Mouse (Mus musculus) heart, embryonic 10.5 days (tissue): ENCODE measurements at regions not wholly inside any gene's neighbourhood (a gene's known extent, or its start where the extent isn't known, plus 50 kb on each side); places are given as distances from the start of the nearest gene placed in this dataset.

ENCODE experiments used
- DNase-seq: peaks from one replicate; pipeline ENCODE4 v3.0.0-alpha.2; 2017; ENCODE audit warnings: low spot score
- H3K27ac ChIP-seq: fragments of 300-500 bp; sonication (generic); 2 replicates; pipeline ENCODE4 v1.5.1; 2016; ENCODE audit warnings: mild to moderate bottlenecking
- H3K27me3 ChIP-seq: fragments of 300-500 bp; sonication (generic); 2 replicates; pipeline ENCODE4 v1.6.1; 2016; ENCODE audit warnings: mild to moderate bottlenecking; ENCODE audit not compliant: poor library complexity, insufficient read depth, severe bottlenecking
- H3K36me3 ChIP-seq: fragments of 300-500 bp; sonication (generic); 2 replicates; pipeline ENCODE4 v1.6.1; 2016; ENCODE audit warnings: mild to moderate bottlenecking, moderate library complexity
- H3K4me1 ChIP-seq: fragments of 300-500 bp; sonication (generic); 2 replicates; pipeline ENCODE4 v1.6.1; 2016; ENCODE audit warnings: mild to moderate bottlenecking
- H3K4me3 ChIP-seq: fragments of 300-500 bp; sonication (generic); 2 replicates; pipeline ENCODE4 v1.5.1; 2016; ENCODE audit warnings: mild to moderate bottlenecking, moderate library complexity
- H3K9me3 ChIP-seq: fragments of 300-500 bp; sonication (generic); 2 replicates; pipeline ENCODE4 v1.6.1; 2016; ENCODE audit warnings: mild to moderate bottlenecking, moderate library complexity
- WGBS: fragments of 180-500 bp; shearing (Covaris S2); methylation state at CpG from one replicate; pipeline ENCODE4 v1.1.7; 2016; 5-methylcytosine and 5-hydroxymethylcytosine counted together

DNA sequence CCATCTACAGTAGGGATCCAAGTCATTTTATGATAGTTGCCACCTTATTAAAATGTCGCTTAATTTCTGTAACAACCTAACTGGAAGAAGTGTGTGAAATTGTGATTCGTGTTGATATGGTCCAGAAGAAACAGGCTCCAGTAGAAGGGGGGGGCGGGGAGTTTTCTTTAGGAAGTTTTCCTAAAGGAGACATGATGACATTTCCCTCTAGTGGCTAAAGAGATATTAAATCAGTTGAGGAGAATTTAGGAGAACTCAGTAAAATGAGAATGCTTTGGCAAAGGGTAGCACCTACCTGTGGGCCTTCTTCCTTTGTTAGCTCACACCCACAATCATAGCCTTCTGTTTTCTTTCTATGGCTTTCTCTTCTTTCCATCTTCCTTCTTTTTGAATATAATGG, 107.7 kb downstream of the Tnfsf18 start:
- no peaks in the 10 kb centered on the region for H3K4me1 ChIP-seq
- WGBS, result 85% methylated on average over 3 of the region's 3 CpGs
- no peaks in the 10 kb centered on the region for H3K9me3 ChIP-seq
- H3K36me3 ChIP-seq, result no peaks in the 10 kb centered on the region
- no peak overlapping the region for H3K4me3 ChIP-seq
- no peaks in the 10 kb centered on the region for H3K27me3 ChIP-seq
- no peak for DNase-seq
- no peak overlapping the region for H3K27ac ChIP-seq

- Histone ChIP-seq H3K4me1 (no peaks in the 10 kb centered on the region), H3K27ac (no peak overlapping the region), H3K27me3 (no peaks in the 10 kb centered on the region), H3K36me3 (no peaks in the 10 kb centered on the region), H3K9me3 (no peaks in the 10 kb centered on the region), H3K4me3 (no peak overlapping the region)
- DNase-seq, result no peak
- WGBS, result 84% methylated on average over 2 of the region's 2 CpGs
These were observed 106.7 kb downstream of the Tnfsf18 start for GRCm38 (mm10) chr1:161601167-161601566.

DNA sequence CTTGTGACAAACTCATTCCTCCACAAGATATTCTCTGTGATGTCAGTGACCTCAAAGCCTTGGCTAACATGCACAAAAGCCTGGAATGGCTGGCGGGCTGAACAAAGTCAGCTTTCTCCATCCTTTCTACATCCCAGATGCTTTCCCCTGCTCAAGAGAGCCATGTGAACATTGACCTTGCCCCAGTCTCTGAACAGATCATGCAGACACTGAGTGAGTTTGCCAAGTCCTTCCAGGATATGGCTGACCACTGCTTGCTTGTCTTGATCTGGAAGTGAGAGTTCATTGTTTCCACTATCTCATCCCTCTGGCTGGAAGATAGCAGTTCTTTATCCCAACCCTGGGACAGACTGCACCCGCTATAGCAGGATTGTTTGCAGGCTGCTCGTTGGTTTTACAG, 103.7 kb downstream of the Tnfsf18 start:
- Histone ChIP-seq H3K27ac (no peak overlapping the region), H3K27me3 (no peaks in the 10 kb centered on the region), H3K4me1 (no peaks in the 10 kb centered on the region), H3K9me3 (no peaks in the 10 kb centered on the region), H3K36me3 (no peaks in the 10 kb centered on the region), H3K4me3 (no peak overlapping the region)
- 67% methylated on average over 3 of the region's 3 CpGs for WGBS
- no peak for DNase-seq

DNA sequence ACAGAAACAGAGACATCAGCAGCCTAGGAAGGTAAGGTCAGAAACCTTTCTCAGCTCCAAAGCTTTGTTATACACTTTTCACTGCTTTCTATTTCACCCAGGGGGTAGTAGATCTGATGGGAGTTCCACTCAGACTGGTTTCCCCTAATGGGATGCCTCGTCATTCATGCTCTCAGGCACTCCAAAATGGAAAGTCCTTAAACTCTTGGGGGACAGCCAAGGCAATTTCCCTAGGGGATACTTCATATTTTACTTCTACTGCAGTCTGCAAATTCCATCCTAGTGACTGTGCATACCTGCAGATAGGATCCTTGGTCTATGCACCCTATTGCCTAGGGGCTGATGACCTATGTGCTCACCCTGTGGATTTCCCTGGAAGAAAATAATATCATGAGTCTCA, 82.1 kb downstream of the Tnfsf18 start:
- 66% methylated on average over 1 of the region's 1 CpGs for WGBS
- H3K27ac ChIP-seq, result no peak overlapping the region
- no peaks in the 10 kb centered on the region for H3K4me1 ChIP-seq
- no peaks in the 10 kb centered on the region for H3K36me3 ChIP-seq
- no peaks in the 10 kb centered on the region for H3K27me3 ChIP-seq
- H3K4me3 ChIP-seq, result no peak overlapping the region
- H3K9me3 ChIP-seq, result no peaks in the 10 kb centered on the region
- no peak for DNase-seq

GRCm38 (mm10) chr1:161575939-161576338, 81.5 kb downstream of the Tnfsf18 start:
- WGBS, result 75% methylated on average over 7 of the region's 7 CpGs
- no peaks in the 10 kb centered on the region for H3K36me3 ChIP-seq
- H3K27me3 ChIP-seq, result no peaks in the 10 kb centered on the region
- no peak for DNase-seq
- H3K4me3 ChIP-seq, result no peak overlapping the region
- no peaks in the 10 kb centered on the region for H3K4me1 ChIP-seq
- H3K27ac ChIP-seq, result no peak overlapping the region
- no peaks in the 10 kb centered on the region for H3K9me3 ChIP-seq

DNA sequence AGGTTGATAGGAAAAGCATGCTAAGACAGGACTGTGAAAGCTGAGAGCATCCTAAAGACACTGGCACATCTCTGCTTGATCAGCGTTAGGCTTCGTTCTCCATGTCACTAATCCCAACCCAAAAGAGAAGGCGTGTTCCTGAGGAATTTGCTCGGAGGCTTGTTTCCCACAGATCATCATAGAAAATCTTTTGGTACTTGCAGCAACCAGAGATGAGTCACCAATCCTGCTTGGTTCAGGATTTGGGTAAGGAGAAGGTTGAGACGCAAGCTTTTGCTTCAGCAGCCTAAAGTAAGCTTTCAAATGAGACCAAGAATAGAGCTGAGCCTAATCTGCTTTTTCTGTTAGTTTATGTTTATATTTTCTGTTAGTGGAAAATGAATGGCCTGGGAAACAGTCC, 80.7 kb downstream of the Tnfsf18 start:
- H3K4me3 ChIP-seq, result no peak overlapping the region
- no peaks in the 10 kb centered on the region for H3K9me3 ChIP-seq
- no peaks in the 10 kb centered on the region for H3K27me3 ChIP-seq
- no peak overlapping the region for H3K27ac ChIP-seq
- DNase-seq, result no peak
- 88% methylated on average over 5 of the region's 5 CpGs for WGBS
- no peaks in the 10 kb centered on the region for H3K4me1 ChIP-seq
- H3K36me3 ChIP-seq, result no peaks in the 10 kb centered on the region

DNA sequence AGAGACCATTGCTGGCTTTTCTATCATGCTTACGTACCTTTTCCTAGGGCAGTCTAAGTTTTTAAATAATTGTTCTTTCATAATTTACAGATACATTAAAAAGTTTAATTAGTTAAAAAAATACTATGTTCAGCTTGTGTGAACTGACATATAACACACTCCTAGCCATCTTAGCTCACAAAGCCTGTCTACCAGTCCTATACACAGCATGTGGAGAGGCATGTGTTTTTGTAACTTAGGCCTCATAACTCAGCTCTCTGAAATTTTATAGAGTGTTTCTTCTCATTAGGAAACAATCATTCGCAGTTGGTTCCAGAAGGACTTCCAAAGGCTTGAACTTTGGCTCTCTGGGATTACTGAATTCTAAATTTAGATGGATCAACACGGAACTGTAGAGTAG, 76.3 kb downstream of the Tnfsf18 start:
- 71% methylated on average over 3 of the region's 3 CpGs for WGBS
- no peaks in the 10 kb centered on the region for H3K9me3 ChIP-seq
- no peak overlapping the region for H3K4me3 ChIP-seq
- H3K36me3 ChIP-seq, result no peaks in the 10 kb centered on the region
- no peak for DNase-seq
- no peak overlapping the region for H3K27ac ChIP-seq
- H3K27me3 ChIP-seq, result no peaks in the 10 kb centered on the region
- H3K4me1 ChIP-seq, result no peaks in the 10 kb centered on the region

DNA sequence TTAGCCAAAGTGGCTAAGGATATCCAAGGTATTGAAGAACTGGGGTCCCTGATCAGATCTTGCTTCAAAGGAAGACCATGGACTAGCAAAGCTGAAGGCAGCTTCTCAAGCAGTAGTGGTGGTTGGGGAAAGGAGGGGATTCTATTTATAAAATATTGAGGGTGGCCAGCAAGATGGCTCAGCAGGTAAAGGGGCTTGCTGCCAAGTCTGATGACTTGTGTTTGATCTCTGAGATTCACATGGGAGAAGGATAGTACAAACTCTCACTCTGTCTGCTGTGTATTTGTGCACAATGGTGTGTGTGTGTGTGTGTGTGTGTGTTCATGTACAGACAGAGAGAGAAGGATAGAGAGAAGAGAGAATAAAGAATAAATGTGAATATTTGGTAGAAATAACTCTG, 73.4 kb downstream of the Tnfsf18 start:
- Histone ChIP-seq H3K4me1 (no peaks in the 10 kb centered on the region), H3K27ac (no peak overlapping the region), H3K36me3 (no peaks in the 10 kb centered on the region), H3K9me3 (no peaks in the 10 kb centered on the region), H3K4me3 (no peak overlapping the region), H3K27me3 (no peaks in the 10 kb centered on the region)
- DNase-seq, result no peak

- DNase-seq, result no peak
- Histone ChIP-seq H3K9me3 (no peaks in the 10 kb centered on the region), H3K27ac (no peak overlapping the region), H3K4me1 (no peaks in the 10 kb centered on the region), H3K4me3 (no peak overlapping the region), H3K27me3 (no peaks in the 10 kb centered on the region), H3K36me3 (no peaks in the 10 kb centered on the region)
- 56% methylated on average over 3 of the region's 3 CpGs for WGBS
These were observed 65.9 kb downstream of the Tnfsf18 start for GRCm38 (mm10) chr1:161560368-161560767.
